Mouse (Mus musculus): ENCODE results near the gene Chchd3.

DNA sequence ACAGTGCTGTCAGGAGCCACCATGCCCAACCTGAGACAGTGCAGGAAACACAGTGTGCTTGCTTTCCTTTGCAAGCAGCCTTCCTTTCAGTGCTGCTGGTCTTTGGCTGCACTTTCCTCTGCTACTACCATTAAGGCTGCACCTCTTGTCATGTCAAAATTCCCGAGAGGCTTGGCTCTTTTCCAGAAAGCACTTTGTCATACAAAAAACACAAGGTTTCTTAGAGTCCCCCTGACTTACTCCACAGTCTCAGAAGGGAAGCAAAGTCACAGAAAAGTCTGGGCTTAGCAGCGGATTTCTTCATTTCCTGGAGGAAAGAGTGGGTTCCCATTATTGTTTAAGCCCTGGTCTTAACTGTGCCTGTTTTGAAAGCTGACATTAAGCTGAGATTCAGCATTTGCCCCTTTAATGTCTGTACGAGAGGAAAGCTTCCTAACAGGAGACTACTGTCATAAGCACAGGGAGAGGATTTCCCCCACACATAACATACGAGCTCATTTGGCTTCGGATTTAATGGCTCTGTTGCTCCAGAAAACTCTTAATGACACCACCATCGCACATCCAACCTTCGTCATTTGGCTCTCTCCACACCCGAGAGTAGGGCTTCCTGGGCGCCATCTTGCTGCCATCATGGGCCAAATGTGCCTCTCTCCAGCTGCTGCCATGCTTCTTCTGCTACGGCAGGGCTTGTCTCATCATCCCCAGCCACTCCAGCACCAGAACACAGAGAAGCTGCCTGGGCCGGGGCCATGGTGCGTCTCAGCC, 236.0 kb downstream of the Chchd3 start:
- no peak for TF ChIP-seq POLR2A (IDR thresholded peaks at IDR 0.05; ENCODE audit: low read depth, low read length)
- TF ChIP-seq CTCF (conservative IDR thresholded peaks at IDR 0.05; ENCODE audit: insufficient read depth, insufficient read length, low read depth, low read length), result no peak

Measured in kidney, adult 2 months (tissue).